Mouse (Mus musculus): ENCODE results near the gene Hbq1a. TPM values are rescaled to one million over a fixed set of nuclear protein-coding genes. Genes with fewer than 3 reads are reported as not detected.
A peak's percentile ranks its signal among the peaks of the same experiment; 100 is the strongest.
"Not testable (repeated sequence)": the region's sequence is repeated elsewhere in the genome, so short reads cannot be mapped to it uniquely, and the experiment has no call there.

The Hbq1a gene
- polyA plus RNA-seq, 1 experiment from 2014 or later: 1.4 TPM

GRCm38 (mm10) chr11:32280646-32281045 is 19.2 kb upstream of the Hbq1a start:
- Histone ChIP-seq H3K9ac (replicated peaks; ENCODE audit: low read length) (no peak overlapping the region), H3K27ac (replicated peaks; ENCODE audit: low read depth, low read length) (no peak overlapping the region), H3K9me3 (ENCODE audit: control insufficient read depth, low read length) (no peaks in the 10 kb centered on the region), H3K4me2 (ENCODE audit: low read length) (no peak overlapping the region), H3K4me3 (replicated peaks; ENCODE audit: low read depth, low read length) (no peak overlapping the region), H3K27me3 (ENCODE audit: control insufficient read depth, insufficient read depth, low read length) (no peaks in the 10 kb centered on the region), H3K36me3 (ENCODE audit: control insufficient read depth, insufficient read depth, low read length) (no peaks in the 10 kb centered on the region), H3K4me1 (ENCODE audit: control insufficient read depth, insufficient read depth, low read length) (no peaks in the 10 kb centered on the region)
- WGBS: 80% methylated on average over 2 of the region's 2 CpGs
- ATAC-seq (ENCODE audit: low FRiP score, low TSS enrichment) (no peak), DNase-seq (no peak)

GRCm38 (mm10) chr11:32281416-32282144 is 18.3 kb upstream of the Hbq1a start:
- Histone ChIP-seq H3K4me3 (replicated peaks; ENCODE audit: low read depth, low read length) (no peak overlapping the region), H3K4me1 (ENCODE audit: control insufficient read depth, insufficient read depth, low read length) (no peaks in the 10 kb centered on the region), H3K36me3 (ENCODE audit: control insufficient read depth, insufficient read depth, low read length) (no peaks in the 10 kb centered on the region), H3K27ac (replicated peaks; ENCODE audit: low read depth, low read length) (no peak overlapping the region), H3K9ac (replicated peaks; ENCODE audit: low read length) (no peak overlapping the region), H3K9me3 (ENCODE audit: control insufficient read depth, low read length) (no peaks in the 10 kb centered on the region), H3K27me3 (ENCODE audit: control insufficient read depth, insufficient read depth, low read length) (no peaks in the 10 kb centered on the region), H3K4me2 (ENCODE audit: low read length) (no peak overlapping the region)
- 85% methylated on average over 1 of the region's 1 CpGs for WGBS
- ATAC-seq (ENCODE audit: low FRiP score, low TSS enrichment) (no peak), DNase-seq (no peak)

- WGBS: 56% methylated on average over 1 of the region's 5 CpGs
- not testable (repeated sequence) for DNase-seq; H3K4me1 ChIP-seq (ENCODE audit: control insufficient read depth, insufficient read depth, low read length)
Measured at GRCm38 (mm10) chr11:32283091-32283777, 16.6 kb upstream of the Hbq1a start, which contains the start of gene Hba-a1. Gene Hba-a1, plus strand, starts transcription at chr11:32283511.

GRCm38 (mm10) chr11:32284582-32284981 is 15.3 kb upstream of the Hbq1a start:
- H3K9ac ChIP-seq (replicated peaks; ENCODE audit: low read length); DNase-seq; H3K27me3 ChIP-seq (ENCODE audit: control insufficient read depth, insufficient read depth, low read length); H3K4me2 ChIP-seq (ENCODE audit: low read length); H3K27ac ChIP-seq (replicated peaks; ENCODE audit: low read depth, low read length); H3K4me3 ChIP-seq (replicated peaks; ENCODE audit: low read depth, low read length); H3K4me1 ChIP-seq (ENCODE audit: control insufficient read depth, insufficient read depth, low read length); H3K36me3 ChIP-seq (ENCODE audit: control insufficient read depth, insufficient read depth, low read length); H3K9me3 ChIP-seq (ENCODE audit: control insufficient read depth, low read length); ATAC-seq (ENCODE audit: low FRiP score, low TSS enrichment): not testable (repeated sequence)
- 64% methylated on average over 2 of the region's 2 CpGs for WGBS

More at GRCm38 (mm10) chr11:32283091-32283777, 16.6 kb upstream of the Hbq1a start, which contains the start of gene Hba-a1:
- not testable (repeated sequence) for H3K4me3 ChIP-seq (replicated peaks; ENCODE audit: low read depth, low read length); H3K4me2 ChIP-seq (ENCODE audit: low read length); H3K36me3 ChIP-seq (ENCODE audit: control insufficient read depth, insufficient read depth, low read length); H3K9me3 ChIP-seq (ENCODE audit: control insufficient read depth, low read length); H3K27me3 ChIP-seq (ENCODE audit: control insufficient read depth, insufficient read depth, low read length); H3K27ac ChIP-seq (replicated peaks; ENCODE audit: low read depth, low read length); H3K9ac ChIP-seq (replicated peaks; ENCODE audit: low read length); ATAC-seq (ENCODE audit: low FRiP score, low TSS enrichment)

GRCm38 (mm10) chr11:32285031-32285775 is 14.7 kb upstream of the Hbq1a start:
- Histone ChIP-seq H3K36me3 (ENCODE audit: control insufficient read depth, insufficient read depth, low read length) (no peaks in the 10 kb centered on the region), H3K27ac (replicated peaks; ENCODE audit: low read depth, low read length) (no peak overlapping the region), H3K4me3 (replicated peaks; ENCODE audit: low read depth, low read length) (no peak overlapping the region), H3K4me1 (ENCODE audit: control insufficient read depth, insufficient read depth, low read length) (no peaks in the 10 kb centered on the region), H3K9ac (replicated peaks; ENCODE audit: low read length) (no peak overlapping the region), H3K9me3 (ENCODE audit: control insufficient read depth, low read length) (no peaks in the 10 kb centered on the region), H3K4me2 (ENCODE audit: low read length) (no peak overlapping the region), H3K27me3 (ENCODE audit: control insufficient read depth, insufficient read depth, low read length) (no peaks in the 10 kb centered on the region)
- 83% methylated on average over 7 of the region's 7 CpGs for WGBS
- ATAC-seq (ENCODE audit: low FRiP score, low TSS enrichment) (no peak), DNase-seq (no peak)

- not testable (repeated sequence) for H3K9me3 ChIP-seq (ENCODE audit: control insufficient read depth, low read length); H3K36me3 ChIP-seq (ENCODE audit: control insufficient read depth, insufficient read depth, low read length); H3K4me2 ChIP-seq (ENCODE audit: low read length); H3K9ac ChIP-seq (replicated peaks; ENCODE audit: low read length); H3K27ac ChIP-seq (replicated peaks; ENCODE audit: low read depth, low read length); H3K4me1 ChIP-seq (ENCODE audit: control insufficient read depth, insufficient read depth, low read length); H3K27me3 ChIP-seq (ENCODE audit: control insufficient read depth, insufficient read depth, low read length); DNase-seq; ATAC-seq (ENCODE audit: low FRiP score, low TSS enrichment); H3K4me3 ChIP-seq (replicated peaks; ENCODE audit: low read depth, low read length)
Measured at GRCm38 (mm10) chr11:32285887-32286286, 14.0 kb upstream of the Hbq1a start.

- ATAC-seq (ENCODE audit: low FRiP score, low TSS enrichment) (peak; percentile 68; the same call in 1 of the 2 replicates), DNase-seq (peak; percentile 81)
- H3K9ac ChIP-seq (replicated peaks; ENCODE audit: low read length): 0 out of 2 replicates have a peak within 1 kb of the TSS, but pooled peaks have one; percentile 36
- H3K4me2 ChIP-seq (ENCODE audit: low read length): peak within 1 kb of the TSS; percentile 53
- not testable (repeated sequence) for H3K4me1 ChIP-seq (ENCODE audit: control insufficient read depth, insufficient read depth, low read length); H3K9me3 ChIP-seq (ENCODE audit: control insufficient read depth, low read length); H3K36me3 ChIP-seq (ENCODE audit: control insufficient read depth, insufficient read depth, low read length); H3K27me3 ChIP-seq (ENCODE audit: control insufficient read depth, insufficient read depth, low read length); H3K27ac ChIP-seq (replicated peaks; ENCODE audit: low read depth, low read length)
- H3K4me3 ChIP-seq (replicated peaks; ENCODE audit: low read depth, low read length): peak within 1 kb of the TSS; percentile 20; the same call in 1 of the 2 replicates
- 23% methylated on average over 30 of the region's 33 CpGs for WGBS
Measured at GRCm38 (mm10) chr11:32286695-32287492, 13.0 kb upstream of the Hbq1a start, which contains the start of gene Hbq1b. Gene Hbq1b, plus strand, starts transcription at chr11:32286965.

- no peak for ATAC-seq (ENCODE audit: low FRiP score, low TSS enrichment)
- H3K4me1 ChIP-seq (ENCODE audit: control insufficient read depth, insufficient read depth, low read length): no peaks in the 10 kb centered on the region
- no peak for DNase-seq
- H3K4me3 ChIP-seq (replicated peaks; ENCODE audit: low read depth, low read length): no peak overlapping the region
- 75% methylated on average over 9 of the region's 9 CpGs for WGBS
- no peak overlapping the region for H3K27ac ChIP-seq (replicated peaks; ENCODE audit: low read depth, low read length)
- no peak overlapping the region for H3K4me2 ChIP-seq (ENCODE audit: low read length)
- H3K36me3 ChIP-seq (ENCODE audit: control insufficient read depth, insufficient read depth, low read length): no peaks in the 10 kb centered on the region
- no peaks in the 10 kb centered on the region for H3K9me3 ChIP-seq (ENCODE audit: control insufficient read depth, low read length)
- H3K9ac ChIP-seq (replicated peaks; ENCODE audit: low read length): no peak overlapping the region
- no peaks in the 10 kb centered on the region for H3K27me3 ChIP-seq (ENCODE audit: control insufficient read depth, insufficient read depth, low read length)
Measured at GRCm38 (mm10) chr11:32287493-32287825, 12.4 kb upstream of the Hbq1a start.
